Mouse (Mus musculus) lung, embryonic 14.5 days (tissue): Measurements from ENCODE around the gene Eps15l1. TPM values are rescaled to one million over a fixed set of nuclear protein-coding genes. Genes with fewer than 3 reads are reported as not detected.
A peak's percentile ranks its signal among the peaks of the same experiment; 100 is the strongest.

Experiments used
- ATAC-seq: fragments of 200-750 bp; cut with Nextera tagmentation; 2 replicates; pipeline ENCODE4 v1.8.0; 2017; ENCODE audit warnings: mild to moderate bottlenecking, moderate TSS enrichment, moderate library complexity; ENCODE audit not compliant: insufficient read depth
- DNase-seq: peaks from one replicate; pipeline ENCODE4 v3.0.0-alpha.2; 2015
- H3K27ac ChIP-seq: fragments of 300-500 bp; sonication (generic); 2 replicates; pipeline ENCODE4 v1.5.1; 2014; ENCODE audit warnings: low read depth, mild to moderate bottlenecking, moderate library complexity
- H3K27me3 ChIP-seq: fragments of 300-500 bp; sonication (generic); 2 replicates; pipeline ENCODE4 v1.6.1; 2014; ENCODE audit warnings: low read length, control low read depth; ENCODE audit not compliant: insufficient read depth
- H3K36me3 ChIP-seq: fragments of 300-500 bp; sonication (generic); 2 replicates; pipeline ENCODE4 v1.6.1; 2014; ENCODE audit warnings: control low read depth; ENCODE audit not compliant: insufficient read depth
- H3K4me1 ChIP-seq: fragments of 300-500 bp; sonication (generic); 2 replicates; pipeline ENCODE4 v1.6.1; 2014; ENCODE audit warnings: antibody characterized with exemption, control low read depth; ENCODE audit not compliant: insufficient read depth
- H3K4me2 ChIP-seq: fragments of 300-500 bp; sonication (generic); 2 replicates; pipeline ENCODE4 v1.6.1; 2014; ENCODE audit warnings: mild to moderate bottlenecking
- H3K4me3 ChIP-seq: fragments of 300-500 bp; sonication (generic); 2 replicates; pipeline ENCODE4 v1.5.1; 2014; ENCODE audit warnings: low read depth, low read length
- H3K9ac ChIP-seq: fragments of 300-500 bp; sonication (generic); 2 replicates; pipeline ENCODE4 v1.6.1; 2014
- H3K9me3 ChIP-seq: fragments of 300-500 bp; sonication (generic); 2 replicates; pipeline ENCODE4 v1.6.1; 2016; ENCODE audit warnings: low read depth, low read length, control low read depth
- CTCF ChIP-seq: IDR thresholded peaks from 2 replicates; pipeline ENCODE4 v1.5.1; 2016; ENCODE audit warnings: antibody characterized with exemption, low read depth
- WGBS: fragments of 180-500 bp; shearing (Covaris S2); extraction: QIAGEN DNeasy Blood & Tissue Kit; methylation state at CpG from one replicate; pipeline ENCODE4 v1.1.7; 2014; 5-methylcytosine and 5-hydroxymethylcytosine counted together
- polyA plus RNA-seq: library from polyadenylated mRNA; unstranded; fragments of >200 nt; fragmentation: Nextera tagmentation; extraction: Ambion mirVana; gene quantifications from 2 replicates; pipeline ENCODE4 v1.2.1, GENCODE M21; 2014

Eps15l1 gene
- polyA plus RNA-seq, 1 experiment from 2014 or later: 69.4 TPM

GRCm38 (mm10) chr8:72312926-72313518 lies 108.2 kb downstream of the Eps15l1 start:
- Histone ChIP-seq H3K9me3 (no peaks in the 10 kb centered on the region), H3K27me3 (no peaks in the 10 kb centered on the region), H3K4me3 (no peak overlapping the region), H3K9ac (no peak overlapping the region), H3K4me2 (no peak overlapping the region), H3K36me3 (no peaks in the 10 kb centered on the region), H3K4me1 (no peaks in the 10 kb centered on the region), H3K27ac (no peak overlapping the region)
- WGBS: 50% methylated on average over 3 of the region's 3 CpGs
- TF ChIP-seq CTCF: no peak
- DNase-seq: no peak
- no peak for ATAC-seq

GRCm38 (mm10) chr8:72310849-72311506 lies 110.3 kb downstream of the Eps15l1 start:
- H3K27ac ChIP-seq: peak overlapping the region; percentile 30; the same call in 1 of the 2 replicates
- no peak overlapping the region for H3K4me3 ChIP-seq
- H3K27me3 ChIP-seq: no peaks in the 10 kb centered on the region
- no peak for TF ChIP-seq CTCF
- WGBS: 41% methylated on average over 8 of the region's 8 CpGs
- DNase-seq (peak; percentile 74), ATAC-seq (peak; percentile 52; the same call in 1 of the 2 replicates)
- no peaks in the 10 kb centered on the region for H3K4me1 ChIP-seq
- H3K9me3 ChIP-seq: no peaks in the 10 kb centered on the region
- no peaks in the 10 kb centered on the region for H3K36me3 ChIP-seq
- H3K9ac ChIP-seq: no peak overlapping the region
- no peak overlapping the region for H3K4me2 ChIP-seq

- Histone ChIP-seq H3K9ac (no peak overlapping the region), H3K4me3 (no peak overlapping the region), H3K27me3 (no peaks in the 10 kb centered on the region), H3K4me2 (no peak overlapping the region), H3K27ac (peak overlapping the region; percentile 19; the same call in 1 of the 2 replicates), H3K36me3 (no peaks in the 10 kb centered on the region), H3K4me1 (no peaks in the 10 kb centered on the region), H3K9me3 (no peaks in the 10 kb centered on the region)
- DNase-seq (peak; percentile 61), ATAC-seq (0 out of 2 replicates have a peak, but pooled peaks have one; percentile 13)
- 37% methylated on average over 6 of the region's 6 CpGs for WGBS
- no peak for TF ChIP-seq CTCF
These were observed 113.0 kb downstream of the Eps15l1 start for GRCm38 (mm10) chr8:72308276-72308675.

GRCm38 (mm10) chr8:72306913-72307312 lies 114.3 kb downstream of the Eps15l1 start:
- no peak for TF ChIP-seq CTCF
- H3K27me3 ChIP-seq: no peaks in the 10 kb centered on the region
- WGBS: 69% methylated on average over 5 of the region's 5 CpGs
- DNase-seq (no peak), ATAC-seq (no peak)
- no peak overlapping the region for H3K9ac ChIP-seq
- H3K36me3 ChIP-seq: no peaks in the 10 kb centered on the region
- H3K4me2 ChIP-seq: no peak overlapping the region
- no peak overlapping the region for H3K27ac ChIP-seq
- no peaks in the 10 kb centered on the region for H3K4me1 ChIP-seq
- H3K4me3 ChIP-seq: no peak overlapping the region
- H3K9me3 ChIP-seq: no peaks in the 10 kb centered on the region

GRCm38 (mm10) chr8:72305210-72305905 lies 115.9 kb downstream of the Eps15l1 start, which contains the start of gene Gm10282:
Gm10282 (minus strand) TSS chr8:72305260.
- no peak within 1 kb of the TSS for H3K4me3 ChIP-seq
- DNase-seq (no peak), ATAC-seq (no peak)
- no peaks in the 10 kb centered on the region for H3K4me1 ChIP-seq
- H3K4me2 ChIP-seq: no peak within 1 kb of the TSS
- no peak within 1 kb of the TSS for H3K9ac ChIP-seq
- H3K9me3 ChIP-seq: no peaks in the 10 kb centered on the region
- 67% methylated on average over 12 of the region's 16 CpGs for WGBS
- no peaks in the 10 kb centered on the region for H3K36me3 ChIP-seq
- no peak within 1 kb of the TSS for H3K27ac ChIP-seq
- no peak for TF ChIP-seq CTCF
- no peaks in the 10 kb centered on the region for H3K27me3 ChIP-seq

GRCm38 (mm10) chr8:72303633-72304032 lies 117.6 kb downstream of the Eps15l1 start:
- H3K9ac ChIP-seq: no peak overlapping the region
- no peaks in the 10 kb centered on the region for H3K9me3 ChIP-seq
- ATAC-seq (peak; percentile 84), DNase-seq (peak; percentile 76)
- no peak overlapping the region for H3K27ac ChIP-seq
- H3K36me3 ChIP-seq: no peaks in the 10 kb centered on the region
- H3K27me3 ChIP-seq: no peaks in the 10 kb centered on the region
- no peak overlapping the region for H3K4me3 ChIP-seq
- TF ChIP-seq CTCF: no peak
- H3K4me2 ChIP-seq: no peak overlapping the region
- H3K4me1 ChIP-seq: no peaks in the 10 kb centered on the region
- WGBS: 34% methylated on average over 8 of the region's 8 CpGs
